Mouse (Mus musculus) limb, embryonic 15.5 days (tissue): Measurements from ENCODE around the gene P3h4. TPM values are rescaled to one million over a fixed set of nuclear protein-coding genes. Genes with fewer than 3 reads are reported as not detected.
A peak's percentile ranks its signal among the peaks of the same experiment; 100 is the strongest.

Experiments used
- ATAC-seq: fragments of 200-750 bp; cut with Nextera tagmentation; 2 replicates; pipeline ENCODE4 v1.8.0; 2017; ENCODE audit warnings: low read depth, moderate TSS enrichment; ENCODE audit not compliant: insufficient number of reproducible peaks, low FRiP score, low TSS enrichment
- H3K27ac ChIP-seq: fragments of 300-500 bp; sonication (generic); 2 replicates; pipeline ENCODE4 v1.5.1; 2015; ENCODE audit warnings: moderate library complexity, mild to moderate bottlenecking, inconsistent platforms
- H3K27me3 ChIP-seq: fragments of 300-500 bp; sonication (generic); 2 replicates; pipeline ENCODE4 v1.6.1; 2015; ENCODE audit warnings: inconsistent platforms
- H3K36me3 ChIP-seq: fragments of 300-500 bp; sonication (generic); 2 replicates; pipeline ENCODE4 v1.6.1; 2015; ENCODE audit warnings: inconsistent platforms
- H3K4me1 ChIP-seq: fragments of 300-500 bp; sonication (generic); 2 replicates; pipeline ENCODE4 v1.6.1; 2015; ENCODE audit warnings: inconsistent platforms
- H3K4me2 ChIP-seq: fragments of 300-500 bp; sonication (generic); 2 replicates; pipeline ENCODE4 v1.6.1; 2015; ENCODE audit warnings: mild to moderate bottlenecking, inconsistent platforms
- H3K4me3 ChIP-seq: fragments of 300-500 bp; sonication (generic); 2 replicates; pipeline ENCODE4 v1.5.1; 2015; ENCODE audit warnings: mild to moderate bottlenecking, inconsistent platforms
- H3K9ac ChIP-seq: fragments of 300-500 bp; sonication (generic); 2 replicates; pipeline ENCODE4 v1.6.1; 2015; ENCODE audit warnings: inconsistent platforms
- H3K9me3 ChIP-seq: fragments of 300-500 bp; sonication (generic); 2 replicates; pipeline ENCODE4 v1.6.1; 2016; ENCODE audit warnings: inconsistent platforms
- WGBS: fragments of 180-500 bp; shearing (Covaris S2); methylation state at CpG from one replicate; pipeline ENCODE4 v1.1.7; 2015; 5-methylcytosine and 5-hydroxymethylcytosine counted together
- polyA plus RNA-seq: library from polyadenylated mRNA; unstranded; fragments of >200 nt; fragmentation: Nextera tagmentation; extraction: Ambion mirVana; gene quantifications from 2 replicates; pipeline ENCODE4 v1.2.1, GENCODE M21; 2015

The P3h4 gene
- polyA plus RNA-seq, 1 experiment from 2014 or later, result 107 TPM

GRCm38 (mm10) chr11:100406995-100407705 lies 7.5 kb downstream of the P3h4 start:
- no peaks in the 10 kb centered on the region for H3K27me3 ChIP-seq
- no peak overlapping the region for H3K9ac ChIP-seq
- H3K4me1 ChIP-seq, result peaks cover 30% of the 10 kb centered on the region
- ATAC-seq, result no peak
- H3K27ac ChIP-seq, result peak overlapping the region; percentile 54
- H3K4me3 ChIP-seq, result no peak overlapping the region
- WGBS, result 73% methylated on average over 5 of the region's 5 CpGs
- H3K9me3 ChIP-seq, result no peaks in the 10 kb centered on the region
- H3K4me2 ChIP-seq, result no peak overlapping the region
- H3K36me3 ChIP-seq, result peaks cover 35% of the 10 kb centered on the region

GRCm38 (mm10) chr11:100406273-100406672 lies 8.4 kb downstream of the P3h4 start:
- H3K27ac ChIP-seq, result peak overlapping the region; percentile 54
- H3K36me3 ChIP-seq, result peaks cover 35% of the 10 kb centered on the region
- H3K27me3 ChIP-seq, result no peaks in the 10 kb centered on the region
- no peak overlapping the region for H3K4me2 ChIP-seq
- no peak overlapping the region for H3K9ac ChIP-seq
- no peak for ATAC-seq
- H3K4me1 ChIP-seq, result peaks cover 26% of the 10 kb centered on the region
- no peak overlapping the region for H3K4me3 ChIP-seq
- no peaks in the 10 kb centered on the region for H3K9me3 ChIP-seq
- 67% methylated on average over 8 of the region's 8 CpGs for WGBS

GRCm38 (mm10) chr11:100404456-100405074 lies 10.1 kb downstream of the P3h4 start:
- H3K36me3 ChIP-seq, result peaks cover 22% of the 10 kb centered on the region
- H3K4me1 ChIP-seq, result peaks cover 24% of the 10 kb centered on the region
- no peak overlapping the region for H3K4me3 ChIP-seq
- no peak overlapping the region for H3K9ac ChIP-seq
- H3K9me3 ChIP-seq, result no peaks in the 10 kb centered on the region
- H3K27me3 ChIP-seq, result no peaks in the 10 kb centered on the region
- no peak overlapping the region for H3K27ac ChIP-seq
- 80% methylated on average over 3 of the region's 3 CpGs for WGBS
- no peak overlapping the region for H3K4me2 ChIP-seq
- ATAC-seq, result no peak

DNA sequence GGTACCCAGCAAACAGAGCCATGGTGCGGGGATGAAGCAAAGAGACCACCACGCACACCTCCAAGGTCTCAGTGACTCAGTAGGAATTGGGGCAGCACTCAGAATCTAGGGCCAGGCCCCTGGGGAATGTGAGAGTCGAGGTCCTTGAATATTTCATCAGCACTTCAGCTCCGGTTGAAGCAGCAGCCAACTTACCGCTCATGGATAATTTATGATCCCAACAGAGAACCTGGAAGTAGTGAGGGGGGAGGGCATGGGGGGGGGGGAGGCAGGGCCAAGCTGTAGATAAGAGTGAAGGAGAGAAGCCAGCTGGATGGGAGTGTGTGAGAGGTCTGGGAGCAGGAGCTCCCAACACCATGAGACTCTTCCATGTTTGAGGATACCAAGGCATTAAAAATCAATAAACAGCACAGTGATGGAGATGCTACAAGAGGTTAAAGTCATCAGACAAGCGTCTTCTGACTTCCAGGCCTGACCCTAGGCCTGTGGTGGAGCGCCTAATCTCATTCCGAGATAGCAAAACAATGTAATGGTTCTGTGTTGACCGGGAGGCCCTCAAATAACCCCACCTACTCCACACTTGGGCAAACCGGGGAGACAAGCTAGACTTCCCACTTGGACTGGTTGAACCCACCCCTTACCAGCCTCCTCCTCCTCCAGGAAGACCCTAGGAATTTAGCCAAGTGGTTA lies 11.0 kb downstream of the P3h4 start:
- no peak for ATAC-seq

DNA sequence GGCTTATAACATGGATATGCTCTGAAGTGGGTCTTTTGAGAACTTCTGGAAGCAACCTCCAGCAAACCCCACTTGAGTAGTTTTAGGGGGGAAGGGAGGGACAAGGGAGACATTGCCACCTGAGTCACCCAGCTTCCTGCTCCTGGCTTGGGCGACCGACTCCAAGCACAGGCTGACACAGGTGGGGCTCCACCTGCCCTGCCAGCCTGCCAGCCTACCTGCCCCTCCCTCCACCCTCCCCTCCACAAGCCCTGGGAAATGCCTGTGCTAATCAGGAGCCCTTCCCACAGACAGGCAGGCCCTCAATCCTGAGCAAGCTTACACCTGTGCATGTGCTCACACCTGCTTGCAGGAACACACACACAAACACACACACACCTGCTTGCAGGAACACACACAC lies 12.0 kb downstream of the P3h4 start:
- ATAC-seq, result no peak
- no peak overlapping the region for H3K27ac ChIP-seq

More for the DNA sequence above, 11.0 kb downstream of the P3h4 start:
- 66% methylated on average over 10 of the region's 10 CpGs for WGBS
- H3K9ac ChIP-seq, result no peak overlapping the region
- H3K27me3 ChIP-seq, result no peaks in the 10 kb centered on the region
- H3K27ac ChIP-seq, result peak overlapping the region; percentile 64
- no peak overlapping the region for H3K4me3 ChIP-seq
- H3K4me1 ChIP-seq, result peaks cover 26% of the 10 kb centered on the region
- H3K36me3 ChIP-seq, result peaks cover 15% of the 10 kb centered on the region
- no peak overlapping the region for H3K4me2 ChIP-seq
- H3K9me3 ChIP-seq, result no peaks in the 10 kb centered on the region

GRCm38 (mm10) chr11:100402240-100402639 lies 12.4 kb downstream of the P3h4 start:
- ATAC-seq, result no peak
- Histone ChIP-seq H3K4me1 (peaks cover 29% of the 10 kb centered on the region), H3K36me3 (peaks cover 6% of the 10 kb centered on the region), H3K27me3 (no peaks in the 10 kb centered on the region), H3K9ac (no peak overlapping the region), H3K4me2 (no peak overlapping the region), H3K9me3 (no peaks in the 10 kb centered on the region), H3K27ac (0 out of 2 replicates have a peak overlapping the region, but pooled peaks have one; percentile 38), H3K4me3 (no peak overlapping the region)
- 27% methylated on average over 6 of the region's 6 CpGs for WGBS

More for the DNA sequence above, 12.0 kb downstream of the P3h4 start:
- H3K4me3 ChIP-seq, result no peak overlapping the region
- H3K4me1 ChIP-seq, result peaks cover 26% of the 10 kb centered on the region
- H3K36me3 ChIP-seq, result peaks cover 8% of the 10 kb centered on the region
- H3K27me3 ChIP-seq, result no peaks in the 10 kb centered on the region
- no peak overlapping the region for H3K9ac ChIP-seq
- 68% methylated on average over 2 of the region's 2 CpGs for WGBS
- no peak overlapping the region for H3K4me2 ChIP-seq
- H3K9me3 ChIP-seq, result no peaks in the 10 kb centered on the region

GRCm38 (mm10) chr11:100400842-100401241 lies 13.8 kb downstream of the P3h4 start:
- no peak overlapping the region for H3K9ac ChIP-seq
- no peak overlapping the region for H3K4me2 ChIP-seq
- H3K36me3 ChIP-seq, result no peaks in the 10 kb centered on the region
- no peak for ATAC-seq
- H3K4me1 ChIP-seq, result peaks cover 38% of the 10 kb centered on the region
- no peaks in the 10 kb centered on the region for H3K9me3 ChIP-seq
- H3K27ac ChIP-seq, result no peak overlapping the region
- H3K27me3 ChIP-seq, result no peaks in the 10 kb centered on the region
- H3K4me3 ChIP-seq, result no peak overlapping the region
- 58% methylated on average over 6 of the region's 6 CpGs for WGBS

DNA sequence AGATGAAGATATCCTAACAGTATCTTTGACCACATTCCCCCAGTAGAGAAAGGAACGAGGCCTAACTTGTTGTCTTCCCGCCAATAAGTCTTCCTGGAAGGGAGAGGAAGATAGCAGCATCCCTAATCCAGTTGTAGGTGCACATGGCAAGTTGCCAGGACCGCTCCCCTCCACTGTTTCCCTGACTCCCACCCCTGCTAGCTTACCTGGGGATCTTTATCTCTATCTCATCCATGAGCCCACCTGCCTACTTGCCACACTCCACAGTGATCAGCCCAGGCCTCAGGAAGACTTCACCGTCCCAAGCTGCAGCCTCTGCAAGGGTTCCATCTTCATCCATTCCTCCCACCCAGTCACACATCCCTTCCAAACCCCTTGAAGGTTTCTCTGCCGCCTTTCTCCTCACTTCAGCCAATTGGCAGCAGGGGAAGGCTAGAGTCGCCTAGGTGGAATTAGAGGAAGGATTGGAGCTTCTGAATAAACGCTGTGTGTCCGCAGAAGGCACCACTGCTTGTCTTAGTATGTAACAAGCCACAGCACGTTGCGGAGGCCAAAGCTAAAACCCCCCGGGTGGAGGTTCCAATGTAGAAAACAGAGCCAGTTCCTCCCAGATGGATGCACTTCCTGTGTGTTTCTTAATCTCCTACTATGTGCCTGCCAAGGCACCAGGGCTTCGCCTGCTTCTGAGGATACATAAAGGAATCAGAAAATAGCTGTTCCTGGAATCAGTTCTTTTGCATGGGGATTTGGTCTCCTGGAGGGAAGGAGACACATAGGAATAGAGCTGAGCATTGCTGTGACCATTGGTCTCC lies 14.7 kb downstream of the P3h4 start:
- Histone ChIP-seq H3K27ac (peak overlapping the region; percentile 55), H3K4me3 (no peak overlapping the region)

DNA sequence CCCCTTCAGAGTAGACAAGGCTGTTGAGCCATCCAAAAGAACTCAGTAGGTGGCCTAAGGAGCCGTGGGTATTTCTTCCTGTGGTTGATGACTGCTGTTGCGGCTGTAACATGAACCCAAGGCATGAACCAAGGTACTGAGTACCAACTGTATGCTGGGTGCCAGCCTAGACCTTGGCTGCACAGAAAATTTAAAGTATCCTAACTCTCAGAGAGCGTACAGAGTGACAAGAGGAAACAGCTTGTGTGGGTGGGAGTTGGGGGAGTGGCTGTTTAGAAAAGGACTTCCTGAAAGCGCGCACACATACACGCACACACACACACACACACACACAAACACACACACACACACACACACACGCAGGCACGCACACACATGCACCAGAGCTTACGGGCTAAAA lies 15.3 kb downstream of the P3h4 start:
- Histone ChIP-seq H3K4me2 (no peak overlapping the region), H3K9me3 (no peaks in the 10 kb centered on the region), H3K27ac (peak overlapping the region; percentile 57), H3K4me3 (no peak overlapping the region), H3K36me3 (no peaks in the 10 kb centered on the region), H3K27me3 (no peaks in the 10 kb centered on the region), H3K4me1 (peaks cover 53% of the 10 kb centered on the region), H3K9ac (no peak overlapping the region)
- WGBS, result 65% methylated on average over 9 of the region's 9 CpGs
- no peak for ATAC-seq

More for the DNA sequence above, 14.7 kb downstream of the P3h4 start:
- no peaks in the 10 kb centered on the region for H3K9me3 ChIP-seq
- H3K27me3 ChIP-seq, result no peaks in the 10 kb centered on the region
- H3K36me3 ChIP-seq, result no peaks in the 10 kb centered on the region
- peaks cover 47% of the 10 kb centered on the region for H3K4me1 ChIP-seq
- no peak overlapping the region for H3K4me2 ChIP-seq
- no peak overlapping the region for H3K9ac ChIP-seq
- no peak for ATAC-seq
- 64% methylated on average over 12 of the region's 12 CpGs for WGBS

- Histone ChIP-seq H3K27me3 (no peaks in the 10 kb centered on the region), H3K4me2 (no peak overlapping the region), H3K4me3 (no peak overlapping the region), H3K4me1 (peaks cover 55% of the 10 kb centered on the region), H3K9me3 (no peaks in the 10 kb centered on the region), H3K9ac (no peak overlapping the region), H3K27ac (0 out of 2 replicates have a peak overlapping the region, but pooled peaks have one; percentile 43), H3K36me3 (no peaks in the 10 kb centered on the region)
- ATAC-seq, result no peak
- 91% methylated on average over 7 of the region's 7 CpGs for WGBS
These were observed 16.1 kb downstream of the P3h4 start for GRCm38 (mm10) chr11:100398517-100398916.

DNA sequence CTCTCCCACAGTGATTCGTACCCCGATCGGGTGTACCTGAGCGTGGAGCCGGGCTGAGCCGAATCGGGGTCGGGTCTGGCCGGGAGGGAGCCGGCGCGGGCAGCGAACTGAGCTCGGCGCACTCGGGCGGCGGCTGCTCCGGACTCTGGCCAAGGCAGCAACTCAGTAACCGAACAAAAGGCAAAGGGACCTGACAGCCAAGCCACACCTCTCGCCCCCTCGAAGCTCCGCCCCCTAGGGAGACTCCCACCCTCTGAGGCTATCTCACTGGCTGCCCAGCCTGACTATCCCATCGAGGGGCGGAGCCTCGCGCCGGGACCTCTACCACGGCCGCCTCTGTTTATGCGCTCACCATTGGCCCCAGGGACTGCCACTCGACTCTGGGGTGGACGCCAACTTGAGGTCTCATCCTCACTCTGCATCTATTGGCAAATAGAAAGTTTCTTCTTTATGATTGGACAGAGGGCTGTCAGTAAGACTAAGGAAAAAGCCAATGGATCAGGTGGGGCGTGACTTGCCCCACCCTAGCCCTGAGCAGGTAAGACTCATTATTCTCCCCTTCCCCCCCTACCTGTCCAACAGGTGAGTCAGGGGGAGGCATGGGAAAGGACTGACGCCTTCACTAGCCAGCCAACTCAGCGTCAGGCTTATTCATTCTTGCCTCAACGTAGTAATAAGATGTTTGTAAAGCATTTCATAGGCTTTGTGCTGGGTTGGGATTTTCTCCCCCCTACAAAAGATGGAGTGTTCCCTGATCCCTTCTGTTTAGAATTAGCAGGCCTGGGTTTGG lies 16.8 kb downstream of the P3h4 start, which contains the start of gene Jup:
Gene Jup (minus strand): TSS at position 164 of the 790 bp plus-strand sequence.
- peak within 1 kb of the TSS; percentile 68 for H3K9ac ChIP-seq
- 2% methylated on average over 37 of the region's 37 CpGs for WGBS
- H3K4me2 ChIP-seq, result peak within 1 kb of the TSS; percentile 83

More for the DNA sequence above, 16.8 kb downstream of the P3h4 start, which contains the start of gene Jup:
- H3K27ac ChIP-seq, result peak within 1 kb of the TSS; percentile 85
- peak within 1 kb of the TSS; percentile 75 for H3K4me3 ChIP-seq
- peaks cover 59% of the 10 kb centered on the region for H3K4me1 ChIP-seq
- no peaks in the 10 kb centered on the region for H3K36me3 ChIP-seq
- H3K9me3 ChIP-seq, result no peaks in the 10 kb centered on the region
- ATAC-seq, result peak; percentile 94
- no peaks in the 10 kb centered on the region for H3K27me3 ChIP-seq
